ENCODE assay signal across 8 mouse cellular contexts in genomic region chr7:51879136-51879723, GRCm38 (mm10). TPM values are rescaled to one million over a fixed set of nuclear protein-coding genes. Genes with fewer than 3 reads are reported as not detected.
A peak's percentile ranks its signal among the peaks of the same experiment; 100 is the strongest.
DNase-seq lines count a peak whose midpoint lies in the region; ATAC-seq and TF ChIP-seq lines count a peak whose summit lies in the region.

No protein-coding gene starts in this region.

- no peak for TF ChIP-seq POLR2A in myocyte (IDR thresholded peaks at IDR 0.05; ENCODE audit: insufficient read length, low read depth)

- H3K36me3 ChIP-seq in embryonic facial prominence, embryonic 15.5 days = no peaks in the 10 kb centered on the region
- no peaks in the 10 kb centered on the region for H3K36me3 ChIP-seq in heart, embryonic 11.5 days (ENCODE audit: control insufficient read depth, insufficient read depth, low read length)
- no peaks in the 10 kb centered on the region for H3K36me3 ChIP-seq in liver, embryonic 13.5 days
- H3K36me3 ChIP-seq in myocyte (ENCODE audit: control insufficient read depth, insufficient read depth) = no peaks in the 10 kb centered on the region
- H3K36me3 ChIP-seq in splenic B cell, adult 2 months (ENCODE audit: control insufficient read depth, insufficient read depth, low read length, poor library complexity, severe bottlenecking) = no peaks in the 10 kb centered on the region

- no peaks in the 10 kb centered on the region for H3K27me3 ChIP-seq in embryonic facial prominence, embryonic 15.5 days
- no peaks in the 10 kb centered on the region for H3K27me3 ChIP-seq in heart, embryonic 11.5 days (ENCODE audit: control insufficient read depth, insufficient read depth, low read length)
- 0 out of 2 replicates have a peak, but pooled peaks cover 5% of the 10 kb centered on the region for H3K27me3 ChIP-seq in liver, embryonic 13.5 days
- no peaks in the 10 kb centered on the region for H3K27me3 ChIP-seq in myocyte (ENCODE audit: control insufficient read depth, insufficient read depth, insufficient read length)
- no peaks in the 10 kb centered on the region for H3K27me3 ChIP-seq in splenic B cell, adult 2 months (ENCODE audit: control insufficient read depth, insufficient read depth, low read length, poor library complexity, severe bottlenecking)

- H3K4me3 ChIP-seq in embryonic facial prominence, embryonic 15.5 days (replicated peaks) = peak overlapping the region; percentile 50
- H3K4me3 ChIP-seq in heart, embryonic 11.5 days (ENCODE audit: low read depth, low read length) = peak overlapping the region; percentile 55
- peak overlapping the region; percentile 46 for H3K4me3 ChIP-seq in liver, embryonic 13.5 days (replicated peaks)
- H3K4me3 ChIP-seq in myocyte = peak overlapping the region; percentile 27

- ATAC-seq in embryonic facial prominence, embryonic 15.5 days (ENCODE audit: insufficient number of reproducible peaks, low FRiP score, low TSS enrichment, low read depth) = peak; percentile 80
- peak; percentile 78 for ATAC-seq in heart, embryonic 11.5 days (replicated peaks; ENCODE audit: insufficient number of reproducible peaks, low FRiP score, low TSS enrichment)
- ATAC-seq in liver, embryonic 13.5 days (ENCODE audit: low read depth) = peak; percentile 67

- WGBS in embryonic facial prominence, embryonic 15.5 days = under 1% methylated on average over 17 of the region's 17 CpGs
- 2% methylated on average over 17 of the region's 17 CpGs for WGBS in heart, embryonic 11.5 days (ENCODE audit: insufficient replicate concordance)
- 1% methylated on average over 17 of the region's 17 CpGs for WGBS in liver, embryonic 13.5 days (ENCODE audit: insufficient replicate concordance)

- peak; percentile 73 for DNase-seq in 3T3-L1 (ENCODE audit: low read depth, low spot score)
- peak; percentile 72 for DNase-seq in adrenal gland, adult 2 months
- DNase-seq in kidney, postnatal 4 days = peak; percentile 50 to 66
- no peak for DNase-seq in liver, embryonic 13.5 days
- DNase-seq in splenic B cell, adult 2 months (ENCODE audit: low read depth, low spot score) = peak; percentile 67

- H3K9ac ChIP-seq in embryonic facial prominence, embryonic 15.5 days = peak overlapping the region; percentile 16
- H3K9ac ChIP-seq in heart, embryonic 11.5 days (ENCODE audit: low read depth, low read length) = peak overlapping the region; percentile 75
- peak overlapping the region; percentile 50; the same call in 1 of the 2 replicates for H3K9ac ChIP-seq in liver, embryonic 13.5 days

- peaks cover 12% of the 10 kb centered on the region for H3K79me2 ChIP-seq in myocyte (ENCODE audit: control insufficient read depth, insufficient read depth)

- H3K4me1 ChIP-seq in embryonic facial prominence, embryonic 15.5 days = peaks cover 12% of the 10 kb centered on the region
- H3K4me1 ChIP-seq in heart, embryonic 11.5 days (ENCODE audit: control insufficient read depth, insufficient read depth, low read length) = peaks cover 9% of the 10 kb centered on the region
- peaks cover 7% of the 10 kb centered on the region for H3K4me1 ChIP-seq in liver, embryonic 13.5 days (replicated peaks)

- no peak overlapping the region for H3ac ChIP-seq in myocyte (ENCODE audit: control insufficient read depth, insufficient read length)

- H3K27ac ChIP-seq in embryonic facial prominence, embryonic 15.5 days (replicated peaks) = peak overlapping the region; percentile 92
- H3K27ac ChIP-seq in heart, embryonic 11.5 days (ENCODE audit: low read depth, low read length) = peak overlapping the region; percentile 35; the same call in 1 of the 2 replicates
- H3K27ac ChIP-seq in liver, embryonic 13.5 days = no peak overlapping the region

- no peaks in the 10 kb centered on the region for H3K9me3 ChIP-seq in embryonic facial prominence, embryonic 15.5 days (replicated peaks)
- no peaks in the 10 kb centered on the region for H3K9me3 ChIP-seq in heart, embryonic 11.5 days (replicated peaks; ENCODE audit: control insufficient read depth, low read length)
- H3K9me3 ChIP-seq in liver, embryonic 13.5 days (replicated peaks) = no peaks in the 10 kb centered on the region

- H3K4me2 ChIP-seq in embryonic facial prominence, embryonic 15.5 days (replicated peaks) = peak overlapping the region; percentile 87
- peak overlapping the region; percentile 94 for H3K4me2 ChIP-seq in heart, embryonic 11.5 days
- H3K4me2 ChIP-seq in liver, embryonic 13.5 days = peak overlapping the region; percentile 66
- peak overlapping the region; percentile 88 for H3K4me2 ChIP-seq in myocyte (ENCODE audit: low read depth)

TF ChIP-seq in myocyte, 11 proteins besides CTCF, POLR2A, EP300 and RAD21:
- TF ChIP-seq USF1 (IDR thresholded peaks at IDR 0.05; ENCODE audit: low read depth) (no peak), MYOD1 (IDR thresholded peaks at IDR 0.05; ENCODE audit: control insufficient read depth in 1 of 3, insufficient read length in 2 of 3, low read depth in 2 of 3) (peak in 2 of 3 experiments; percentile 56 to 76), TCF12 (IDR thresholded peaks at IDR 0.05; ENCODE audit: insufficient read depth, poor library complexity, severe bottlenecking) (no peak), E2F4 (IDR thresholded peaks at IDR 0.05; ENCODE audit: insufficient read depth) (no peak), CEBPB (IDR thresholded peaks at IDR 0.05; ENCODE audit: insufficient read depth, poor library complexity, severe bottlenecking) (peak; percentile 64), SRF (IDR thresholded peaks at IDR 0.05; ENCODE audit: control insufficient read depth, insufficient read length, low read depth) (no peak), MAX (IDR thresholded peaks at IDR 0.05; ENCODE audit: low read depth) (no peak), POLR2AphosphoS2 (IDR thresholded peaks at IDR 0.05; ENCODE audit: insufficient read length, low read depth) (no peak), TCF3 (IDR thresholded peaks at IDR 0.05; ENCODE audit: insufficient read length, low read depth) (no peak), MYOG (IDR thresholded peaks at IDR 0.05; ENCODE audit: control insufficient read depth in 1 of 3, insufficient read depth in 1 of 3, insufficient read length in 2 of 3, low read depth in 2 of 3) (peak in 2 of 3 experiments; percentile 62 to 71)

RNA-seq across cellular contexts. Expression of gene Fancf, which starts 17.2 kb away (rescaled TPM):
- total RNA-seq in adrenal gland, adult 2 months (2021) = 1 to 10 TPM; 8.2 to 10.0 TPM
- 15.1 and 21.6 TPM in 2 replicates for polyA plus RNA-seq in adrenal gland, adult 2 months (2012; rRNA removed)
- polyA plus RNA-seq in embryonic facial prominence, embryonic 15.5 days (2015; fragmentation: Nextera tagmentation; extraction: Ambion mirVana) = 10.1 and 11.3 TPM in 2 replicates
- polyA plus RNA-seq in heart, embryonic 11.5 days (2014; fragmentation: Nextera tagmentation; extraction: Ambion mirVana) = 8.3 and 8.6 TPM in 2 replicates
- 7.2 and 7.5 TPM in 2 replicates for polyA plus RNA-seq in liver, embryonic 13.5 days (2015; fragmentation: Nextera tagmentation; extraction: Ambion mirVana)
- polyA plus RNA-seq in myocyte (2012; fragmentation: generic; extraction: Trizol) = 7.2 TPM

RNA-seq across cellular contexts. Expression of gene Gas2, which starts 17.4 kb away (rescaled TPM):
- total RNA-seq in adrenal gland, adult 2 months (2021) = 10 to 100 TPM; 36.2 to 45.1 TPM
- 12.2 and 12.6 TPM in 2 replicates for polyA plus RNA-seq in adrenal gland, adult 2 months (2012; rRNA removed)
- polyA plus RNA-seq in embryonic facial prominence, embryonic 15.5 days (2015; fragmentation: Nextera tagmentation; extraction: Ambion mirVana) = 37.7 and 45.0 TPM in 2 replicates
- polyA plus RNA-seq in heart, embryonic 11.5 days (2014; fragmentation: Nextera tagmentation; extraction: Ambion mirVana) = 8.8 and 9.9 TPM in 2 replicates
- 6.8 and 7.0 TPM in 2 replicates for polyA plus RNA-seq in liver, embryonic 13.5 days (2015; fragmentation: Nextera tagmentation; extraction: Ambion mirVana)
- polyA plus RNA-seq in myocyte (2012; fragmentation: generic; extraction: Trizol) = 8.5 TPM

Comparison
In these comparisons a context has a peak if more than half of its experiments do, and no peak if none do; other contexts are left out.
1. H3K9ac ChIP-seq: peak in every context shown above with its lines; median percentile 75 in heart, embryonic 11.5 days; 50 in liver, embryonic 13.5 days; 16 in embryonic facial prominence, embryonic 15.5 days.